Mouse (Mus musculus) forebrain, embryonic 15.5 days (tissue): ENCODE results near the gene Hsh2d. TPM values are rescaled to one million over a fixed set of nuclear protein-coding genes. Genes with fewer than 3 reads are reported as not detected.

Experiments used
- ATAC-seq: fragments of 200-750 bp; cut with Nextera tagmentation; replicated peaks from 2 replicates; pipeline ENCODE4 v1.8.0; 2017; ENCODE audit warnings: mild to moderate bottlenecking, moderate TSS enrichment, moderate library complexity
- H3K27ac ChIP-seq: fragments of 300-500 bp; sonication (generic); replicated peaks from 2 replicates; pipeline ENCODE4 v1.5.1; 2015; ENCODE audit warnings: mild to moderate bottlenecking, inconsistent platforms
- H3K27me3 ChIP-seq: fragments of 300-500 bp; sonication (generic); 2 replicates; pipeline ENCODE4 v1.6.1; 2015; ENCODE audit warnings: inconsistent platforms
- H3K36me3 ChIP-seq: fragments of 300-500 bp; sonication (generic); 2 replicates; pipeline ENCODE4 v1.6.1; 2015; ENCODE audit warnings: mild to moderate bottlenecking, inconsistent platforms
- H3K4me1 ChIP-seq: fragments of 300-500 bp; sonication (generic); 2 replicates; pipeline ENCODE4 v1.6.1; 2015; ENCODE audit warnings: inconsistent platforms
- H3K4me2 ChIP-seq: fragments of 300-500 bp; sonication (generic); replicated peaks from 2 replicates; pipeline ENCODE4 v1.6.1; 2015; ENCODE audit warnings: mild to moderate bottlenecking, inconsistent platforms
- H3K4me3 ChIP-seq: fragments of 300-500 bp; sonication (generic); 2 replicates; pipeline ENCODE4 v1.5.1; 2015; ENCODE audit warnings: mild to moderate bottlenecking, inconsistent platforms
- H3K9ac ChIP-seq: fragments of 300-500 bp; sonication (generic); replicated peaks from 2 replicates; pipeline ENCODE4 v1.6.1; 2015; ENCODE audit warnings: mild to moderate bottlenecking, inconsistent platforms
- H3K9me3 ChIP-seq: fragments of 300-500 bp; sonication (generic); 2 replicates; pipeline ENCODE4 v1.6.1; 2016; ENCODE audit warnings: inconsistent platforms
- WGBS: fragments of 180-500 bp; shearing (Covaris S2); methylation state at CpG from one replicate; pipeline ENCODE4 v1.1.7; 2015; ENCODE audit warnings: mixed read lengths; 5-methylcytosine and 5-hydroxymethylcytosine counted together
- polyA plus RNA-seq: library from polyadenylated mRNA; unstranded; fragments of >200 nt; fragmentation: Nextera tagmentation; extraction: Ambion mirVana; gene quantifications from 2 replicates; pipeline ENCODE4 v1.2.1, GENCODE M21; 2015

Gene Hsh2d
- polyA plus RNA-seq, 1 experiment from 2014 or later = not detected

GRCm38 (mm10) chr8:72208582-72208981 is 19.1 kb downstream of the Hsh2d start:
- 67% methylated on average over 1 of the region's 1 CpGs for WGBS
- Histone ChIP-seq H3K9me3 (peaks cover 5% of the 10 kb centered on the region; the same call in 1 of the 2 replicates), H3K27ac (no peak overlapping the region)

GRCm38 (mm10) chr8:72210222-72210621 is 20.8 kb downstream of the Hsh2d start:
- Histone ChIP-seq H3K4me1 (no peaks in the 10 kb centered on the region), H3K27ac (no peak overlapping the region), H3K4me3 (no peak overlapping the region), H3K4me2 (no peak overlapping the region), H3K9ac (no peak overlapping the region), H3K27me3 (no peaks in the 10 kb centered on the region; the same call in 1 of the 2 replicates), H3K9me3 (no peaks in the 10 kb centered on the region), H3K36me3 (no peaks in the 10 kb centered on the region)
- 79% methylated on average over 4 of the region's 4 CpGs for WGBS
- ATAC-seq = no peak

More at GRCm38 (mm10) chr8:72208582-72208981, 19.1 kb downstream of the Hsh2d start:
- Histone ChIP-seq H3K9ac (no peak overlapping the region), H3K27me3 (no peaks in the 10 kb centered on the region), H3K36me3 (no peaks in the 10 kb centered on the region), H3K4me1 (no peaks in the 10 kb centered on the region), H3K4me3 (no peak overlapping the region), H3K4me2 (no peak overlapping the region)
- ATAC-seq = no peak

GRCm38 (mm10) chr8:72210710-72211109 is 21.3 kb downstream of the Hsh2d start:
- H3K4me1 ChIP-seq = no peaks in the 10 kb centered on the region
- 73% methylated on average over 2 of the region's 2 CpGs for WGBS
- H3K4me2 ChIP-seq = no peak overlapping the region
- H3K36me3 ChIP-seq = no peaks in the 10 kb centered on the region
- H3K9me3 ChIP-seq = no peaks in the 10 kb centered on the region
- ATAC-seq = no peak
- H3K4me3 ChIP-seq = no peak overlapping the region
- no peak overlapping the region for H3K9ac ChIP-seq
- H3K27me3 ChIP-seq = no peaks in the 10 kb centered on the region; the same call in 1 of the 2 replicates
- H3K27ac ChIP-seq = no peak overlapping the region

GRCm38 (mm10) chr8:72211846-72212245 is 22.4 kb downstream of the Hsh2d start:
- no peaks in the 10 kb centered on the region; the same call in 1 of the 2 replicates for H3K27me3 ChIP-seq
- 75% methylated on average over 1 of the region's 1 CpGs for WGBS
- H3K36me3 ChIP-seq = no peaks in the 10 kb centered on the region
- no peak overlapping the region for H3K27ac ChIP-seq
- H3K9me3 ChIP-seq = no peaks in the 10 kb centered on the region
- H3K9ac ChIP-seq = no peak overlapping the region
- H3K4me1 ChIP-seq = no peaks in the 10 kb centered on the region
- ATAC-seq = no peak
- H3K4me3 ChIP-seq = no peak overlapping the region
- H3K4me2 ChIP-seq = no peak overlapping the region

- no peak within 1 kb of the TSS for H3K27ac ChIP-seq
- H3K9me3 ChIP-seq = no peaks in the 10 kb centered on the region
- WGBS = 63% methylated on average over 4 of the region's 4 CpGs
- no peak within 1 kb of the TSS for H3K4me3 ChIP-seq
- no peak for ATAC-seq
- no peak within 1 kb of the TSS for H3K9ac ChIP-seq
- H3K36me3 ChIP-seq = no peaks in the 10 kb centered on the region
- H3K4me2 ChIP-seq = no peak within 1 kb of the TSS
- peaks cover under 1% of the 10 kb centered on the region; the same call in 1 of the 2 replicates for H3K27me3 ChIP-seq
- no peaks in the 10 kb centered on the region for H3K4me1 ChIP-seq
Observed at GRCm38 (mm10) chr8:72212751-72213150, 23.3 kb downstream of the Hsh2d start, which contains the start of gene Cib3. Gene Cib3 (minus strand): TSS chr8:72212837.

- Histone ChIP-seq H3K4me3 (no peak within 1 kb of the TSS), H3K9me3 (no peaks in the 10 kb centered on the region), H3K27ac (no peak within 1 kb of the TSS), H3K4me2 (no peak within 1 kb of the TSS), H3K4me1 (no peaks in the 10 kb centered on the region), H3K27me3 (peaks cover 8% of the 10 kb centered on the region; the same call in 1 of the 2 replicates), H3K9ac (no peak within 1 kb of the TSS), H3K36me3 (no peaks in the 10 kb centered on the region)
- no peak for ATAC-seq
- 81% methylated on average over 4 of the region's 4 CpGs for WGBS
Observed at GRCm38 (mm10) chr8:72213536-72213935, 24.1 kb downstream of the Hsh2d start, which contains the start of gene Gm11034. Gene Gm11034 (minus strand): TSS chr8:72213636.

- Histone ChIP-seq H3K9ac (no peak overlapping the region), H3K27ac (no peak overlapping the region), H3K9me3 (no peaks in the 10 kb centered on the region), H3K27me3 (peaks cover 8% of the 10 kb centered on the region; the same call in 1 of the 2 replicates), H3K4me2 (no peak overlapping the region), H3K4me1 (0 out of 2 replicates have a peak, but pooled peaks cover under 1% of the 10 kb centered on the region), H3K36me3 (no peaks in the 10 kb centered on the region), H3K4me3 (no peak overlapping the region)
- 25% methylated on average over 2 of the region's 2 CpGs for WGBS
- no peak for ATAC-seq
Observed at GRCm38 (mm10) chr8:72215060-72215459, 25.6 kb downstream of the Hsh2d start.

- Histone ChIP-seq H3K36me3 (no peaks in the 10 kb centered on the region), H3K4me3 (no peak overlapping the region), H3K4me1 (peaks cover 8% of the 10 kb centered on the region), H3K27ac (no peak overlapping the region), H3K4me2 (no peak overlapping the region), H3K9me3 (no peaks in the 10 kb centered on the region), H3K27me3 (peaks cover 8% of the 10 kb centered on the region; the same call in 1 of the 2 replicates), H3K9ac (no peak overlapping the region)
- 41% methylated on average over 1 of the region's 1 CpGs for WGBS
- ATAC-seq = no peak
Observed at GRCm38 (mm10) chr8:72215871-72216270, 26.4 kb downstream of the Hsh2d start.

GRCm38 (mm10) chr8:72218781-72219540 is 29.5 kb downstream of the Hsh2d start:
- Histone ChIP-seq H3K27me3 (peaks cover 8% of the 10 kb centered on the region; the same call in 1 of the 2 replicates), H3K9ac (no peak overlapping the region; the same call in 1 of the 2 replicates), H3K4me2 (peak overlapping the region; percentile 69), H3K4me3 (peak overlapping the region; percentile 69), H3K36me3 (peaks cover 24% of the 10 kb centered on the region), H3K4me1 (peaks cover 20% of the 10 kb centered on the region), H3K9me3 (no peaks in the 10 kb centered on the region), H3K27ac (no peak overlapping the region)
- 0 out of 2 replicates have a peak, but pooled peaks have one; percentile 23 for ATAC-seq
- 80% methylated on average over 10 of the region's 10 CpGs for WGBS

GRCm38 (mm10) chr8:72219541-72220363 is 30.3 kb downstream of the Hsh2d start, which contains the start of gene Fam32a:
Gene Fam32a (plus strand): TSS chr8:72219730.
- peaks cover 8% of the 10 kb centered on the region; the same call in 1 of the 2 replicates for H3K27me3 ChIP-seq
- H3K4me3 ChIP-seq = peak within 1 kb of the TSS; percentile 69
- H3K36me3 ChIP-seq = peaks cover 26% of the 10 kb centered on the region
- peaks cover 20% of the 10 kb centered on the region for H3K4me1 ChIP-seq
- H3K27ac ChIP-seq = peak within 1 kb of the TSS; percentile 71
- peak within 1 kb of the TSS; percentile 65 for H3K9ac ChIP-seq
- H3K9me3 ChIP-seq = no peaks in the 10 kb centered on the region
- H3K4me2 ChIP-seq = peak within 1 kb of the TSS; percentile 69
- peak; percentile 98 for ATAC-seq
- WGBS = 18% methylated on average over 39 of the region's 39 CpGs

GRCm38 (mm10) chr8:72220758-72221157 is 31.3 kb downstream of the Hsh2d start:
- Histone ChIP-seq H3K4me2 (peak overlapping the region; percentile 69), H3K4me3 (peak overlapping the region; percentile 69), H3K27ac (no peak overlapping the region), H3K27me3 (peaks cover 8% of the 10 kb centered on the region; the same call in 1 of the 2 replicates), H3K9ac (no peak overlapping the region), H3K36me3 (peaks cover 26% of the 10 kb centered on the region), H3K9me3 (no peaks in the 10 kb centered on the region), H3K4me1 (peaks cover 20% of the 10 kb centered on the region)
- WGBS = 78% methylated on average over 4 of the region's 4 CpGs
- ATAC-seq = no peak
